Mouse (Mus musculus) stomach, embryonic 16.5 days (tissue): ENCODE results near the gene Rgs3. TPM values are rescaled to one million over a fixed set of nuclear protein-coding genes. Genes with fewer than 3 reads are reported as not detected.

ENCODE experiments used
- ATAC-seq: fragments of 200-750 bp; cut with Nextera tagmentation; 2 replicates; pipeline ENCODE4 v1.8.0; 2017; ENCODE audit warnings: moderate number of reproducible peaks, moderate TSS enrichment; ENCODE audit not compliant: insufficient read depth, low FRiP score
- H3K27ac ChIP-seq: fragments of 300-500 bp; sonication (generic); 2 replicates; pipeline ENCODE4 v1.5.1; 2014; ENCODE audit warnings: low read length
- H3K27me3 ChIP-seq: fragments of 300-500 bp; sonication (generic); 2 replicates; pipeline ENCODE4 v1.6.1; 2014; ENCODE audit warnings: low read length, control low read depth, mixed read lengths; ENCODE audit not compliant: control insufficient read depth, insufficient read depth
- H3K36me3 ChIP-seq: fragments of 300-500 bp; sonication (generic); 2 replicates; pipeline ENCODE4 v1.6.1; 2014; ENCODE audit warnings: low read length; ENCODE audit not compliant: control insufficient read depth, insufficient read depth
- H3K4me1 ChIP-seq: fragments of 300-500 bp; sonication (generic); 2 replicates; pipeline ENCODE4 v1.6.1; 2014; ENCODE audit warnings: low read length, control low read depth, mixed read lengths; ENCODE audit not compliant: control insufficient read depth, insufficient read depth
- H3K4me2 ChIP-seq: fragments of 300-500 bp; sonication (generic); 2 replicates; pipeline ENCODE4 v1.6.1; 2014; ENCODE audit warnings: low read depth, low read length, mixed read lengths
- H3K4me3 ChIP-seq: fragments of 300-500 bp; sonication (generic); replicated peaks from 2 replicates; pipeline ENCODE4 v1.5.1; 2014; ENCODE audit warnings: mild to moderate bottlenecking, low read length
- H3K9ac ChIP-seq: fragments of 300-500 bp; sonication (generic); 2 replicates; pipeline ENCODE4 v1.6.1; 2014; ENCODE audit warnings: low read length
- H3K9me3 ChIP-seq: fragments of 300-500 bp; sonication (generic); replicated peaks from 2 replicates; pipeline ENCODE4 v1.6.1; 2016; ENCODE audit warnings: low read length, control low read depth; ENCODE audit not compliant: control insufficient read depth
- WGBS: fragments of 180-500 bp; shearing (Covaris S2); extraction: QIAGEN DNeasy Blood & Tissue Kit; methylation state at CpG from one replicate; pipeline ENCODE4 v1.1.7; 2014; 5-methylcytosine and 5-hydroxymethylcytosine counted together
- polyA plus RNA-seq: library from polyadenylated mRNA; unstranded; fragments of >200 nt; fragmentation: Nextera tagmentation; extraction: Ambion mirVana; gene quantifications from 2 replicates; pipeline ENCODE4 v1.2.1, GENCODE M21; 2015

The Rgs3 gene
- polyA plus RNA-seq, 1 experiment from 2014 or later: 55.2 TPM

DNA sequence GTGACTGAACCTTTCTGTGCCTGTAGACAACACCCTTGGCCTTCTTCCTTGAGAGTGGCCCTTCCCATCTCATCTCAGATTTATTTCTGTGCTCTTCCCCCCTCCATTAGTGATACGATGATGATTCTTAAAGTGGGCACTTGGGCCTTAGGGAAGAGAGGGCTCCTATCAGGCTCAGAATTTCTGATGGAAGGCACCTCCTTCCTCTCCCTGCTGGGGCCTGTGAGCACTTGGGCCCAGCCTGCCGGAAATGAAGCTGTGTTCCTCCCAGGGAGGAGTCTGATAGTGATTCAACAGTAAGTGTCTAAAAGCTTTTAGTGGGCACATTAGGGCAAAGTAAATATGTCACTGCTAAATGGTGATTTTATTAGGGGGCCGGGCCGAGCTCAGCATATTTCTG, 67.7 kb downstream of the Rgs3 start:
- no peaks in the 10 kb centered on the region for H3K36me3 ChIP-seq
- WGBS: 41% methylated on average over 4 of the region's 4 CpGs
- 0 out of 2 replicates have a peak, but pooled peaks have one; percentile 30 for ATAC-seq
- peaks cover 57% of the 10 kb centered on the region for H3K4me1 ChIP-seq
- no peaks in the 10 kb centered on the region for H3K27me3 ChIP-seq
- H3K9ac ChIP-seq: no peak overlapping the region
- H3K27ac ChIP-seq: peak overlapping the region; percentile 36
- H3K4me3 ChIP-seq: no peak overlapping the region
- no peak overlapping the region for H3K4me2 ChIP-seq
- H3K9me3 ChIP-seq: no peaks in the 10 kb centered on the region

DNA sequence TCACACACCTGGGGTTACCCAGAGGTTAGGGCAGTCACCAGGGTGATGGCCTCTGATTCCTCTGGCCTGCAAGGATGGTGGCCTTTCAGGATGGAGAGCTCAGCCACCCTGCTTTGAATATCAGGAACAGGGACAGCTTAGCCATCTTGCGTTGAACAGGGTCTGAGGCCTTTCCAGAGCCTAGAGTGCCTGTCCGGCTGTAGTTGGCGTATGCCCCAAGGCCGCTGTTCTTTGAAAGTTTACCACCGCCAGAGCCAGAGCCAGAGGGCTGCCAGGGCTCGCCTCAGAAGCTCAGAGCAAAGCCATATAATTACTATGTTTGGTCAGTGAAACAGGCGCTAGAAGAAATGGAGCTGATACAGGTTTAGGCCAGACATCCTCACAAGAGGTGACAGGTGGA, 68.9 kb downstream of the Rgs3 start:
- H3K9ac ChIP-seq: no peak overlapping the region
- peak overlapping the region; percentile 64 for H3K27ac ChIP-seq
- no peak overlapping the region for H3K4me2 ChIP-seq
- H3K36me3 ChIP-seq: no peaks in the 10 kb centered on the region
- no peaks in the 10 kb centered on the region for H3K9me3 ChIP-seq
- H3K4me1 ChIP-seq: peaks cover 54% of the 10 kb centered on the region
- H3K27me3 ChIP-seq: no peaks in the 10 kb centered on the region
- H3K4me3 ChIP-seq: no peak overlapping the region
- ATAC-seq: no peak
- 67% methylated on average over 7 of the region's 7 CpGs for WGBS

GRCm38 (mm10) chr4:62629461-62629860, 69.8 kb downstream of the Rgs3 start:
- Histone ChIP-seq H3K27me3 (no peaks in the 10 kb centered on the region), H3K9me3 (no peaks in the 10 kb centered on the region), H3K36me3 (no peaks in the 10 kb centered on the region), H3K9ac (0 out of 2 replicates have a peak overlapping the region, but pooled peaks have one; percentile 7), H3K4me2 (no peak overlapping the region), H3K27ac (peak overlapping the region; percentile 47; the same call in 1 of the 2 replicates), H3K4me1 (peaks cover 63% of the 10 kb centered on the region), H3K4me3 (no peak overlapping the region)
- no peak for ATAC-seq
- WGBS: 59% methylated on average over 9 of the region's 9 CpGs

DNA sequence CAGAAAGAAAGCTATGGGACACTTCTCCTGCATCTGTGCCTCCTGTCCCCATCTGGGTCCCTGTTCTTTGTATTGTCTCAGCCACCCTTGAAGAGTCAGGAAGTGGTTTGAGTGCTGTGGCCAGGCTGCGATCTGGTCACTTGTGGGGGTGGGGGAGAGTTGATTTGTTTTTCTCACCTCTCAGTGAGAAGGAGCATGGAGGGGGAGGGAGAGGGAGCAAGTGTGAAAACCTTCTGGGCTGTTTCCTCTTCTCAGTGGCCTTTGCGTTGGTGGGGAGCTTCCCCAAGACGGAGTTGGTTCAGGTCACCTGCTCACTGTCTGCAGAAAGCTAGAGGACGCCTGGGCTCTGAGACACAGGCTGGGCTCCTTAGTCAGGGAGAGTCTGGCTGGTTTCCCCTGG, 70.3 kb downstream of the Rgs3 start:
- Histone ChIP-seq H3K9me3 (no peaks in the 10 kb centered on the region), H3K27ac (peak overlapping the region; percentile 47; the same call in 1 of the 2 replicates), H3K27me3 (no peaks in the 10 kb centered on the region), H3K4me1 (peaks cover 60% of the 10 kb centered on the region), H3K4me2 (no peak overlapping the region), H3K4me3 (no peak overlapping the region), H3K9ac (no peak overlapping the region), H3K36me3 (no peaks in the 10 kb centered on the region)
- no peak for ATAC-seq
- WGBS: 50% methylated on average over 4 of the region's 4 CpGs

DNA sequence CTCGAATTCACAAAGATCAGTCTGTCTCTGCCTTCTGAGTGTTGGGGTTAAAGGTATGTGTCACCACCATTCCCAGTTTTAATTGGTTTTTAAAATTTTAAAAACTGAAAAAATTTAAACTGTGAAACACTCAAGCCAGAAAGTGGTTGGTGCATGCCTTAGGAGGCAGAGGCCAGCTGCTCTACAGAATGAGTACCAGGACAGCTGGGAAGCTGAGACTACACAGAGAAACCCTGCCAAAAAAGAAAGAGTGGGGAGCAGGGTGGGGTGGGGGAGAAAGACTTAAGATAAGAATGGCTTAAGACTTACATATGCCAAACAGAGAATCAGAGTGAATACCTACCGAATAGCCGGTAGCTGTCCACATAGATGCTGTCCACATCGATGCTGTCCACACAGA, 73.6 kb downstream of the Rgs3 start:
- Histone ChIP-seq H3K9ac (no peak overlapping the region), H3K36me3 (no peaks in the 10 kb centered on the region), H3K4me3 (no peak overlapping the region), H3K4me2 (no peak overlapping the region), H3K9me3 (no peaks in the 10 kb centered on the region), H3K27ac (no peak overlapping the region), H3K4me1 (peaks cover 36% of the 10 kb centered on the region), H3K27me3 (no peaks in the 10 kb centered on the region)
- WGBS: 86% methylated on average over 4 of the region's 4 CpGs
- no peak for ATAC-seq

DNA sequence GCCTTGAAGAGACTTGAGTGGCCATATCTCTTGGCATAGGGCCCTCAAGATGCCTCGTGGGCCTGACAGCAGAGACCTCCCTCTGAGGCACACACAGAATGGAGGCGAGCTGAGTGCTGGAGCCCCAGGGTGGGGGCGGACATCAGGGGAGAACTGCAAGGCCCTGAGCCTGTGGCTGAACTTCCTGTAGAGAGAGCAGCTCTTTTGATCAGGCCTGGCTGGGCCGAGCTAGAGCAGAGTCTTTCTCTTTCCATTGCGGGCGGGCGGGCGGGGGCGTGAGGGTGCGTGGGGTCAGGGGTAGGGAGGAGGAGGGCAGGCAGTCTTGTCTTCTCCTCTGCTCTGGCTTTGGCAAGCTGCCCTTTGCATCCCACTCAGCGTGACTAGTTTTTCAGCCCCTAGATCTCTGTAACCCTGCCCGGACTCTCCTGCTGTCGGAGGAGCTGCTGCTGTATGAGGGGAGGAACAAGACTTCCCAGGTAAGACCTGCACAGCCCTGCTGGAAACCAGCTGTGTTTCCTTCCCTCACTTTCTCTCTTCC, 74.5 kb downstream of the Rgs3 start:
- no peaks in the 10 kb centered on the region for H3K9me3 ChIP-seq
- 22% methylated on average over 13 of the region's 13 CpGs for WGBS
- peak; percentile 27; the same call in 1 of the 2 replicates for ATAC-seq
- H3K27me3 ChIP-seq: no peaks in the 10 kb centered on the region
- no peak overlapping the region for H3K4me2 ChIP-seq
- no peaks in the 10 kb centered on the region for H3K36me3 ChIP-seq
- peaks cover 32% of the 10 kb centered on the region for H3K4me1 ChIP-seq
- H3K9ac ChIP-seq: peak overlapping the region; percentile 56
- no peak overlapping the region for H3K4me3 ChIP-seq
- H3K27ac ChIP-seq: peak overlapping the region; percentile 51; the same call in 1 of the 2 replicates

- Histone ChIP-seq H3K4me2 (no peak overlapping the region), H3K4me3 (no peak overlapping the region), H3K4me1 (peaks cover 25% of the 10 kb centered on the region), H3K9me3 (no peaks in the 10 kb centered on the region), H3K36me3 (no peaks in the 10 kb centered on the region), H3K9ac (no peak overlapping the region), H3K27me3 (no peaks in the 10 kb centered on the region), H3K27ac (no peak overlapping the region)
- 67% methylated on average over 2 of the region's 2 CpGs for WGBS
- ATAC-seq: no peak; the same call in 1 of the 2 replicates
Measured at GRCm38 (mm10) chr4:62634840-62635239, 75.2 kb downstream of the Rgs3 start.

DNA sequence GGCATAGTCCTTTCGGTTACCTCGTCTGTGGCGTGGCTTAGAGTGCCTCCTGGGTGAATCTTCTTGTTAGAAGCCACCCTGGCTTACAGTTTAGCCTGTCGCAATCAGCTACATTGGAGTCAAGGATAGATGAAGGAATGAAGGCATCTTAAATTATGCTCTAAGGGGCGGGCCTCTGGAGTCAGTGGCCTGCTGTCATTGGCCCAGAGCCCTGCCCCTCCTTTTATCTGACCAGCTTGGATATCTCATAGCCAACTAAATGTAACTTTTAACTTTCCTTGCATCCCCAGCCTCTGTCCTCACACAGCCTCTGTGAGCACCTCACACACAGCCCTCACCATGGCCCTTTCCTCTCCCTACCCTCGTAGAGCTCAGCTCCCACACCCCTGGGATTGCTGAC, 76.4 kb downstream of the Rgs3 start:
- H3K9me3 ChIP-seq: no peaks in the 10 kb centered on the region
- 81% methylated on average over 6 of the region's 6 CpGs for WGBS
- no peak overlapping the region for H3K9ac ChIP-seq
- peaks cover 26% of the 10 kb centered on the region for H3K4me1 ChIP-seq
- no peaks in the 10 kb centered on the region for H3K36me3 ChIP-seq
- H3K27ac ChIP-seq: no peak overlapping the region
- no peak for ATAC-seq
- no peak overlapping the region for H3K4me2 ChIP-seq
- no peaks in the 10 kb centered on the region for H3K27me3 ChIP-seq
- no peak overlapping the region for H3K4me3 ChIP-seq

DNA sequence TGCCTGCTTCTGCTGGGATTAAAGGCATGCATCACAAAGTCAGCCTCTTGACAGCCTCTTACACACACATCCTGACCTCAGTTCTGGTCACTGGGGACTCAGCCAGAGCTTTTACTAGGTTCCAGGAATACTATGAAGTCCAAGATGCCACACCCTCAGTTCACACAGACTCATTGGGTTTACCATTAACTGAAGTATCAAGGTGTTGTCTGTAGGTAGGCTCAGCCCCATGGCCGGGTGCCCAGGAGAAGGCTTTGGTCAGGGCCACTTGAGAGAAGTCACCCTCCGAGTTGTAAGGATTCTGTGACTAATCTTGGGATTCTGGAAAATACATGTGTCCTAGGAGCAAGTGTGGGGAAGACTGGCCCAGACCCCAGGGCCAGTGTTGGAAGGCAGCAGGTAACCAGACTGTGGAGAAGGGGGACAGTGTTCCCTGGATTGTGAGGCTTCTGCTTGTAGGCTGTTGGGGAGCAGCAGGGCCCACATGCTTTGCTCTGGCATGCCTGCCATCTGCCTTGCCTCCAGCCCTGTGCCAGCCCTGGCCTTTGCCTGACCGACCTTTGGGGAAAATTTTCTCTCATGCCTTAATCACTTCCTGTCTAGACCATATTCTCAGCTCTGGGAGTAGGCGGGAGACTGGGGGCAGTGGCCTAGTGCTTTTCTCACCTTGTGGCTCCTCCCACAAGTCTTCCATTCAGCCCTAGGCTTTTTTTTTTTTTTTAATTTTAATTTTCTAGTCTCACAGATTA, 78.4 kb downstream of the Rgs3 start:
- H3K9ac ChIP-seq: no peak overlapping the region
- peaks cover 35% of the 10 kb centered on the region for H3K4me1 ChIP-seq
- H3K9me3 ChIP-seq: no peaks in the 10 kb centered on the region
- H3K4me2 ChIP-seq: no peak overlapping the region
- ATAC-seq: no peak
- H3K36me3 ChIP-seq: no peaks in the 10 kb centered on the region
- no peak overlapping the region for H3K4me3 ChIP-seq
- H3K27me3 ChIP-seq: no peaks in the 10 kb centered on the region
- H3K27ac ChIP-seq: peak overlapping the region; percentile 39
- WGBS: 75% methylated on average over 4 of the region's 4 CpGs
